Mouse (Mus musculus): Measurements from ENCODE around the gene Dtx3. TPM values are rescaled to one million over a fixed set of nuclear protein-coding genes. Genes with fewer than 3 reads are reported as not detected.

Gene Dtx3
- polyA plus RNA-seq (2017; shearing (Covaris generic)): 100 to 1,000 TPM in 1 of 2 experiments, 10 to 100 TPM in 1; 75.0 to 110 TPM

GRCm38 (mm10) chr10:127195328-127196129 is at the start of gene Dtx3:
Gene Dtx3, minus strand, starts transcription at chr10:127195728.

GRCm38 (mm10) chr10:127211414-127211854 is 15.9 kb upstream of the Dtx3 start, which contains the start of gene Pip4k2c:
Gene Pip4k2c, minus strand, starts transcription at chr10:127211585.

GRCm38 (mm10) chr10:127189651-127190381 is 5.7 kb downstream of the Dtx3 start, which contains the start of gene Arhgef25:
Gene Arhgef25, minus strand, starts transcription at chr10:127190083.

GRCm38 (mm10) chr10:127179871-127180694 is 15.4 kb downstream of the Dtx3 start, which contains the start of gene Slc26a10:
Gene Slc26a10, minus strand, starts transcription at chr10:127180645.

GRCm38 (mm10) chr10:127164631-127165353 is 30.7 kb downstream of the Dtx3 start, which contains the start of gene B4galnt1:
Gene B4galnt1, plus strand, starts transcription at chr10:127165225.

Other genes starting within 250 kb of the Dtx3 start
- 10 to 100 TPM; 28.5 to 35.2 TPM for gene Ctdsp2, start 217.0 kb downstream of the Dtx3 start, polyA plus RNA-seq (2017; shearing (Covaris generic))
- under 1 TPM; 0.21 to 0.35 TPM for gene Avil, start 195.0 kb downstream of the Dtx3 start, polyA plus RNA-seq (2017; shearing (Covaris generic))
- gene Tsfm, start 164.9 kb downstream of the Dtx3 start, polyA plus RNA-seq (2017; shearing (Covaris generic)): 10 to 100 TPM; 48.9 to 53.1 TPM
- gene Mettl1, start 154.3 kb downstream of the Dtx3 start, polyA plus RNA-seq (2017; shearing (Covaris generic)): 10 to 100 TPM; 13.3 to 24.3 TPM
- under 1 TPM in 1 of 2 experiments, not detected in 1; 0.17 TPM for gene Eef1akmt3, start 154.2 kb downstream of the Dtx3 start, polyA plus RNA-seq (2017; shearing (Covaris generic))
- not detected for gene Cyp27b1, start 147.5 kb downstream of the Dtx3 start, polyA plus RNA-seq (2017; shearing (Covaris generic))
- gene March9, start 135.5 kb downstream of the Dtx3 start, polyA plus RNA-seq (2017; shearing (Covaris generic)): 1 to 10 TPM; 1.2 to 2.0 TPM
- gene Cdk4, start 132.2 kb downstream of the Dtx3 start, polyA plus RNA-seq (2017; shearing (Covaris generic)): 100 to 1,000 TPM; 274 to 361 TPM
- 10 to 100 TPM; 75.9 to 85.8 TPM for gene Tspan31, start 125.5 kb downstream of the Dtx3 start, polyA plus RNA-seq (2017; shearing (Covaris generic))
- gene Agap2, start 120.4 kb downstream of the Dtx3 start, polyA plus RNA-seq (2017; shearing (Covaris generic)): 10 to 100 TPM; 26.8 to 27.8 TPM
- gene Os9, start 74.6 kb downstream of the Dtx3 start, polyA plus RNA-seq (2017; shearing (Covaris generic)): 100 to 1,000 TPM in 1 of 2 experiments, 10 to 100 TPM in 1; 79.4 to 157 TPM
- gene B4galnt1, start 30.5 kb downstream of the Dtx3 start, polyA plus RNA-seq (2017; shearing (Covaris generic)): 100 to 1,000 TPM; 428 to 622 TPM
- 1 to 10 TPM; 3.8 to 5.6 TPM for gene Slc26a10, start 15.1 kb downstream of the Dtx3 start, polyA plus RNA-seq (2017; shearing (Covaris generic))
- gene Arhgef25, start 5.6 kb downstream of the Dtx3 start, polyA plus RNA-seq (2017; shearing (Covaris generic)): under 1 TPM; 0.39 to 0.73 TPM
- gene Pip4k2c, start 15.9 kb upstream of the Dtx3 start, polyA plus RNA-seq (2017; shearing (Covaris generic)): 10 to 100 TPM; 25.1 to 33.8 TPM
- under 1 TPM; 0.24 to 0.41 TPM for gene Kif5a, start 67.6 kb upstream of the Dtx3 start, polyA plus RNA-seq (2017; shearing (Covaris generic))
- gene Dctn2, start 70.6 kb upstream of the Dtx3 start, polyA plus RNA-seq (2017; shearing (Covaris generic)): 100 to 1,000 TPM; 105 to 114 TPM
- gene Mbd6, start 93.3 kb upstream of the Dtx3 start, polyA plus RNA-seq (2017; shearing (Covaris generic)): 10 to 100 TPM; 11.3 to 15.3 TPM
- 10 to 100 TPM; 57.3 to 63.3 TPM for gene Mars, start 116.1 kb upstream of the Dtx3 start, polyA plus RNA-seq (2017; shearing (Covaris generic))
- 100 to 1,000 TPM; 362 to 364 TPM for gene Arhgap9, start 126.2 kb upstream of the Dtx3 start, polyA plus RNA-seq (2017; shearing (Covaris generic))
- 1 to 10 TPM in 1 of 2 experiments, under 1 TPM in 1; 0.57 to 1.0 TPM for gene Gli1, start 146.2 kb upstream of the Dtx3 start, polyA plus RNA-seq (2017; shearing (Covaris generic))
- gene Inhbe, start 158.7 kb upstream of the Dtx3 start, polyA plus RNA-seq (2017; shearing (Covaris generic)): not detected
- not detected for gene Inhbc, start 174.7 kb upstream of the Dtx3 start, polyA plus RNA-seq (2017; shearing (Covaris generic))
- gene R3hdm2, start 184.6 kb upstream of the Dtx3 start, polyA plus RNA-seq (2017; shearing (Covaris generic)): 10 to 100 TPM; 30.9 to 32.7 TPM